Mouse (Mus musculus): ENCODE measurements around the gene Ube2d2b. TPM values are rescaled to one million over a fixed set of nuclear protein-coding genes. Genes with fewer than 3 reads are reported as not detected.

The Ube2d2b gene
- polyA plus RNA-seq, 1 experiment from 2014 or later: 0.14 TPM

- Histone ChIP-seq H3K27me3 (replicated peaks; ENCODE audit: control insufficient read depth, insufficient read depth, low read length) (no peaks in the 10 kb centered on the region), H3K4me2 (ENCODE audit: low read length) (no peak overlapping the region), H3K4me1 (replicated peaks; ENCODE audit: control insufficient read depth, insufficient read depth, low read length) (0 out of 2 replicates have a peak, but pooled peaks cover 3% of the 10 kb centered on the region), H3K9ac (ENCODE audit: low read length) (no peak overlapping the region), H3K36me3 (ENCODE audit: control insufficient read depth, insufficient read depth, low read length) (peaks cover 36% of the 10 kb centered on the region), H3K9me3 (ENCODE audit: control insufficient read depth, low read length) (no peaks in the 10 kb centered on the region), H3K4me3 (ENCODE audit: low read depth, low read length) (no peak overlapping the region), H3K27ac (ENCODE audit: low read depth) (no peak overlapping the region)
- WGBS: 91% methylated on average over 6 of the region's 6 CpGs
- ATAC-seq (replicated peaks; ENCODE audit: low FRiP score, low TSS enrichment, low read depth): no peak
- no peak for DNase-seq (ENCODE audit: low spot score)
Measured at GRCm38 (mm10) chr5:107798290-107798689, 31.6 kb upstream of the Ube2d2b start.

GRCm38 (mm10) chr5:107801234-107801633, 28.7 kb upstream of the Ube2d2b start:
- peaks cover 23% of the 10 kb centered on the region for H3K36me3 ChIP-seq (ENCODE audit: control insufficient read depth, insufficient read depth, low read length)
- H3K4me1 ChIP-seq (replicated peaks; ENCODE audit: control insufficient read depth, insufficient read depth, low read length): no peaks in the 10 kb centered on the region
- H3K27me3 ChIP-seq (replicated peaks; ENCODE audit: control insufficient read depth, insufficient read depth, low read length): no peaks in the 10 kb centered on the region
- no peak overlapping the region for H3K27ac ChIP-seq (ENCODE audit: low read depth)
- no peak overlapping the region for H3K4me3 ChIP-seq (ENCODE audit: low read depth, low read length)
- H3K4me2 ChIP-seq (ENCODE audit: low read length): no peak overlapping the region
- H3K9me3 ChIP-seq (ENCODE audit: control insufficient read depth, low read length): no peaks in the 10 kb centered on the region
- no peak for DNase-seq (ENCODE audit: low spot score)
- no peak for ATAC-seq (replicated peaks; ENCODE audit: low FRiP score, low TSS enrichment, low read depth)
- H3K9ac ChIP-seq (ENCODE audit: low read length): no peak overlapping the region
- 85% methylated on average over 2 of the region's 2 CpGs for WGBS

DNA sequence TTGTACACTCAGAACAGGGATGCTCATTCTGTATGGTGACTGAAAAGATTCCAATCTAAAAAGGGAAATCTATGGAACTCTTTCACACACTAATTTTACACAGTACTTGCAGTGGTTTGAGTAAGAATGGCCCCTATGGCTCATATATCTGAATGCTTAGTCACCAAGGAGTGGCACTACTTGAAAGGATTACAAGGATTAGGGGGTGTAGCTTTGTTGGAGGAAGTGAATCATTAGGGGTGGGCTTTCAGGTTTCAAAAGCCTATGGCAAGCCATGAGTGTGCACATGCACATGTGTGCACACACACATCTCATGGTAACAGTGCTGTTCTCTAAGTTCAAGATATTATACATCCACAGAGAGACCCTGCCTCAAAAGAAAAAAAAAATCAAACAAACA, 27.3 kb upstream of the Ube2d2b start:
- H3K4me3 ChIP-seq (ENCODE audit: low read depth, low read length): no peak overlapping the region
- H3K9ac ChIP-seq (ENCODE audit: low read length): no peak overlapping the region
- H3K36me3 ChIP-seq (ENCODE audit: control insufficient read depth, insufficient read depth, low read length): peaks cover 14% of the 10 kb centered on the region
- H3K4me2 ChIP-seq (ENCODE audit: low read length): no peak overlapping the region
- H3K4me1 ChIP-seq (replicated peaks; ENCODE audit: control insufficient read depth, insufficient read depth, low read length): no peaks in the 10 kb centered on the region
- H3K9me3 ChIP-seq (ENCODE audit: control insufficient read depth, low read length): no peaks in the 10 kb centered on the region
- DNase-seq (ENCODE audit: low spot score) (no peak), ATAC-seq (replicated peaks; ENCODE audit: low FRiP score, low TSS enrichment, low read depth) (no peak)
- no peaks in the 10 kb centered on the region for H3K27me3 ChIP-seq (replicated peaks; ENCODE audit: control insufficient read depth, insufficient read depth, low read length)
- no peak overlapping the region for H3K27ac ChIP-seq (ENCODE audit: low read depth)

DNA sequence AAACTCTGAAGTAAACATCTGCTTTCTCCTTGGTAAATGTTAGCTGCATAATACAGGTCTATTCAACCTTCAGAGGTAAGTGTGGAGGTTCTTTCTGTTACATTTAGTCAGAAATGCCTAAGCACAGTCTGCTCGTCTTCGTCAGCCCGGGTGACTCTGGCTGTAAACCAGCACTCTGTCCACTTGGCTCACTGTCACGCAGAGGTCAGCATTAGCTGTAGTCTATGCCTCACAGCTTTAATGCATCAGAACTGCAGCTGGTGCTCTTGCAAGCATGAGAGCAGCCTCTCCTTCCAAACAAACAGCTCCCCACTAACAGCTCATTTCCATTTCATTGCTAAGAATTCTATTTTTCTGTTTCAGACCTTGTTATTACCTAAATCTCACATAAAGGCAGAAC, 22.4 kb upstream of the Ube2d2b start:
- Histone ChIP-seq H3K4me2 (ENCODE audit: low read length) (no peak overlapping the region), H3K36me3 (ENCODE audit: control insufficient read depth, insufficient read depth, low read length) (peaks cover 24% of the 10 kb centered on the region), H3K9me3 (ENCODE audit: control insufficient read depth, low read length) (no peaks in the 10 kb centered on the region), H3K27ac (ENCODE audit: low read depth) (no peak overlapping the region), H3K9ac (ENCODE audit: low read length) (no peak overlapping the region), H3K27me3 (replicated peaks; ENCODE audit: control insufficient read depth, insufficient read depth, low read length) (no peaks in the 10 kb centered on the region), H3K4me1 (replicated peaks; ENCODE audit: control insufficient read depth, insufficient read depth, low read length) (no peaks in the 10 kb centered on the region), H3K4me3 (ENCODE audit: low read depth, low read length) (no peak overlapping the region)
- 66% methylated on average over 4 of the region's 4 CpGs for whole genome bisulfite sequencing
- no peak for ATAC-seq (replicated peaks; ENCODE audit: low FRiP score, low TSS enrichment, low read depth)
- no peak for DNase-seq (ENCODE audit: low spot score)

GRCm38 (mm10) chr5:107814651-107815050, 15.2 kb upstream of the Ube2d2b start:
- Histone ChIP-seq H3K36me3 (ENCODE audit: control insufficient read depth, insufficient read depth, low read length) (peaks cover 58% of the 10 kb centered on the region), H3K27me3 (replicated peaks; ENCODE audit: control insufficient read depth, insufficient read depth, low read length) (no peaks in the 10 kb centered on the region), H3K9ac (ENCODE audit: low read length) (no peak overlapping the region), H3K4me3 (ENCODE audit: low read depth, low read length) (no peak overlapping the region), H3K4me1 (replicated peaks; ENCODE audit: control insufficient read depth, insufficient read depth, low read length) (no peaks in the 10 kb centered on the region), H3K4me2 (ENCODE audit: low read length) (no peak overlapping the region), H3K9me3 (ENCODE audit: control insufficient read depth, low read length) (no peaks in the 10 kb centered on the region), H3K27ac (ENCODE audit: low read depth) (no peak overlapping the region)
- DNase-seq (ENCODE audit: low spot score) (no peak), ATAC-seq (replicated peaks; ENCODE audit: low FRiP score, low TSS enrichment, low read depth) (no peak)
- WGBS: 79% methylated on average over 2 of the region's 2 CpGs

DNA sequence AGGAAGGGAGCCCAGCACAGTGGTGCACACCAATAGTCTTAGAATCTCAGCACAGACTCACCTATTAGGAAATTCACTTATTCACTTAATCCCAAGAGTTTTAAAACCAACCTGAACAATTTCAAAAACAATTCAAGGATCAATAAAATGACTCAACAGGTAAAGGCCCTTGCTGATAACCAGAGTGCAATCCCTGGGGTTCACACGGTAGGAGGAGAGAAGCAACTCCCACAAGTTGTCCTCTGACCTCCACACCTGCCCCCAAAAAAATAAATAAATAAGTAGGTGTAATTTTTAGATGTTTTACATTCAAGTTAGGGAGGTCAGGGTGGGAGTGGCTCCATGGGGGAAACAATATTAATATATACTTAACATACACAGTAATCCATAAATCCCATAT, 7.4 kb upstream of the Ube2d2b start:
- no peak for DNase-seq (ENCODE audit: low spot score)
- WGBS: 74% methylated on average over 1 of the region's 1 CpGs

GRCm38 (mm10) chr5:107831351-107831750, 1.5 kb downstream of the Ube2d2b start:
- DNase-seq (ENCODE audit: low spot score) (no peak), ATAC-seq (replicated peaks; ENCODE audit: low FRiP score, low TSS enrichment, low read depth) (no peak)
- H3K4me2 ChIP-seq (ENCODE audit: low read length): no peak overlapping the region
- H3K9ac ChIP-seq (ENCODE audit: low read length): no peak overlapping the region
- H3K36me3 ChIP-seq (ENCODE audit: control insufficient read depth, insufficient read depth, low read length): peaks cover 9% of the 10 kb centered on the region; the same call in 1 of the 2 replicates
- WGBS: 93% methylated on average over 3 of the region's 3 CpGs
- H3K4me3 ChIP-seq (ENCODE audit: low read depth, low read length): no peak overlapping the region
- H3K9me3 ChIP-seq (ENCODE audit: control insufficient read depth, low read length): peaks cover 10% of the 10 kb centered on the region; the same call in 1 of the 2 replicates
- no peaks in the 10 kb centered on the region; the same call in 1 of the 2 replicates for H3K4me1 ChIP-seq (replicated peaks; ENCODE audit: control insufficient read depth, insufficient read depth, low read length)
- no peak overlapping the region for H3K27ac ChIP-seq (ENCODE audit: low read depth)
- H3K27me3 ChIP-seq (replicated peaks; ENCODE audit: control insufficient read depth, insufficient read depth, low read length): no peaks in the 10 kb centered on the region

More for the DNA sequence above, 7.4 kb upstream of the Ube2d2b start:
- H3K9ac ChIP-seq (ENCODE audit: low read length): no peak overlapping the region
- no peak for ATAC-seq (replicated peaks; ENCODE audit: low FRiP score, low TSS enrichment, low read depth)
- no peaks in the 10 kb centered on the region for H3K4me1 ChIP-seq (replicated peaks; ENCODE audit: control insufficient read depth, insufficient read depth, low read length)
- H3K9me3 ChIP-seq (ENCODE audit: control insufficient read depth, low read length): no peaks in the 10 kb centered on the region
- H3K27ac ChIP-seq (ENCODE audit: low read depth): no peak overlapping the region
- no peak overlapping the region for H3K4me2 ChIP-seq (ENCODE audit: low read length)
- H3K4me3 ChIP-seq (ENCODE audit: low read depth, low read length): no peak overlapping the region
- H3K27me3 ChIP-seq (replicated peaks; ENCODE audit: control insufficient read depth, insufficient read depth, low read length): no peaks in the 10 kb centered on the region
- peaks cover 9% of the 10 kb centered on the region; the same call in 1 of the 2 replicates for H3K36me3 ChIP-seq (ENCODE audit: control insufficient read depth, insufficient read depth, low read length)

DNA sequence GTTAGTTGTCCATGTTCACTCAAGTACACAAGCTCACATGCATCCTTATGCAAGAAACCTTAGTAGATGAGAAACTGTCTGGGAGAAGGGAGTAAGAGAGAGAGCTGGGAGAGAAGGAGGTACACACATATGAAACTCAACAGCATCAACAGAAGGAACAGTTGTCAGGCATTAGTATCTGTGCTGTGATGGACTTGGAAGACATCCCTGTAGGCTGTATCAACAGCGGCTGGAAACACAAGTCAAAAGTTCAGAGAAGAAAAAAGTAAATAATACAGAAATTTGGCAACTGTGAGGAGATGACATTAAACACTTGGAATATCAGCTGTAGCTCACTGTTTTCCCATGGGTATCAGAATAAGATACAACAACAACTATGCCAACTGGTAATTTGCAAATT, 4.4 kb downstream of the Ube2d2b start:
- ATAC-seq (replicated peaks; ENCODE audit: low FRiP score, low TSS enrichment, low read depth) (no peak), DNase-seq (ENCODE audit: low spot score) (no peak)
- Histone ChIP-seq H3K36me3 (ENCODE audit: control insufficient read depth, insufficient read depth, low read length) (peaks cover 9% of the 10 kb centered on the region; the same call in 1 of the 2 replicates), H3K4me3 (ENCODE audit: low read depth, low read length) (no peak overlapping the region), H3K4me2 (ENCODE audit: low read length) (no peak overlapping the region), H3K9ac (ENCODE audit: low read length) (no peak overlapping the region), H3K27me3 (replicated peaks; ENCODE audit: control insufficient read depth, insufficient read depth, low read length) (no peaks in the 10 kb centered on the region), H3K9me3 (ENCODE audit: control insufficient read depth, low read length) (peaks cover 10% of the 10 kb centered on the region; the same call in 1 of the 2 replicates), H3K4me1 (replicated peaks; ENCODE audit: control insufficient read depth, insufficient read depth, low read length) (no peaks in the 10 kb centered on the region; the same call in 1 of the 2 replicates), H3K27ac (ENCODE audit: low read depth) (no peak overlapping the region)
- 78% methylated on average over 1 of the region's 1 CpGs for WGBS

- Histone ChIP-seq H3K4me3 (ENCODE audit: low read depth, low read length) (no peak overlapping the region), H3K27ac (ENCODE audit: low read depth) (no peak overlapping the region), H3K36me3 (ENCODE audit: control insufficient read depth, insufficient read depth, low read length) (peaks cover 14% of the 10 kb centered on the region), H3K9me3 (ENCODE audit: control insufficient read depth, low read length) (no peaks in the 10 kb centered on the region), H3K4me2 (ENCODE audit: low read length) (no peak overlapping the region), H3K9ac (ENCODE audit: low read length) (no peak overlapping the region), H3K27me3 (replicated peaks; ENCODE audit: control insufficient read depth, insufficient read depth, low read length) (no peaks in the 10 kb centered on the region), H3K4me1 (replicated peaks; ENCODE audit: control insufficient read depth, insufficient read depth, low read length) (no peaks in the 10 kb centered on the region)
- 50% methylated on average over 3 of the region's 3 CpGs for WGBS
- ATAC-seq (replicated peaks; ENCODE audit: low FRiP score, low TSS enrichment, low read depth) (no peak), DNase-seq (ENCODE audit: low spot score) (no peak)
Measured at GRCm38 (mm10) chr5:107838891-107839644, 9.2 kb downstream of the Ube2d2b start.

All from intestine, embryonic 14.5 days (tissue).